Mouse (Mus musculus): Measurements from ENCODE around the gene Enpp3.

Gene Enpp3

DNA sequence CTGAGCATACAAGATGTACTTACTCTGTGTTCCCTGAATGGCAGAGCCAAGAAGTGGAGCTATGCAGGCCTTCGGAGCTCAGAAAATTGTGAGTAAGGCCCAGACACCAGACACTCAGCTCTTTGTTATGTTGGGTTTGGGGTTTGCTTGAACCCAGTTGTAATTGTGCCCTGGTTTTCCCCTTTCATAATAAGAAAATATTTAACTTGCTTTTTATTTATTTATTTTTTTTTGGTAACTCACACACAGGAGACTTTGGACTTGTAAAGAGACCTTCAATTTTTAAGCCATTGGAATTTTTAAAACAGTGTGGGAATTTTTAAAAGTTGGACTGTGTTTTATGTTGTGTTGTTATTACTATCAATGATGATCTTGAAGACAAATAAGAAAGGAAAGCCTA, at the start of gene Enpp3:
TSS of gene Enpp3 (minus strand) at position 148 of the 400 bp plus-strand sequence.
- no peak for DNase-seq

DNA sequence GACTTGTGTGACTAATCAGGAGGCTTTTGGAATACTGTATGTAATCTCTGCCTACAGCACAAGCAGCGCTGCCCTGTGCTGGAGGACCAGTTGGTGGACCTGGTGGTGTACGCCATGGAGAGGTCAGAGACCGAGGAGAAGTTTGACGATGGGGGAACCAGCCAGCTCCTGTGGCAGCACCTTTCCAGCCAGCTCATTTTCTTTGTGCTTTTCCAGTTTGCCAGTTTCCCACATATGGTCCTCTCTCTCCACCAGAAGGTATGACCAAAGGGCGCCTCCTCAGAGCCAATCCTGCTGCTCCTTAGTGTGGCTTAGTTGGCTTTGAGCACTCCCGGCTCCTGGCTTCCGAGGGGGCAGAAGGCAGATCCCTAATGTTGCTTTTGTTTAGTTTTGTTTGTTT, 45.7 kb upstream of the Enpp3 start:
- DNase-seq = no peak

DNA sequence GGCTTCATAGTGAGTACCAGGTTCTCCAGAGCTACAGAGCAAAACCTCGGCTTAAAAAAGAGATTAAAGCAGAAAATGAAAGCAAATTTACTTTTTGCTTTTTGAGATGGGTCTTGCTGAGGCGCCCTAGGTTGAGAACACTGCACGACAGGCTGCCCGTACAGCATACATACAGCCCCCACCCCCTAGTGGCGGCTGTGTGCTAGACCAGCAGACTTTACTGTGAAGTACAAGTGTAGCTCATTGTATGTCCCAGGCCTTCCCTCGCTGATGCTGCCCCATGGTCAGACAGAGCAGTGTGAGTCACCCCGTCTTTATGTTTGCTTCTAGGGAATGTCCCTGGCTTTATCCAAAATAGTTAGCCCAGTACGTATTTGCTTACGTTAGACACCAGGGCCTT, 43.4 kb upstream of the Enpp3 start:
- DNase-seq = no peak

- DNase-seq = no peak
These were observed 31.0 kb upstream of the Enpp3 start for GRCm38 (mm10) chr10:24873624-24874023.

DNA sequence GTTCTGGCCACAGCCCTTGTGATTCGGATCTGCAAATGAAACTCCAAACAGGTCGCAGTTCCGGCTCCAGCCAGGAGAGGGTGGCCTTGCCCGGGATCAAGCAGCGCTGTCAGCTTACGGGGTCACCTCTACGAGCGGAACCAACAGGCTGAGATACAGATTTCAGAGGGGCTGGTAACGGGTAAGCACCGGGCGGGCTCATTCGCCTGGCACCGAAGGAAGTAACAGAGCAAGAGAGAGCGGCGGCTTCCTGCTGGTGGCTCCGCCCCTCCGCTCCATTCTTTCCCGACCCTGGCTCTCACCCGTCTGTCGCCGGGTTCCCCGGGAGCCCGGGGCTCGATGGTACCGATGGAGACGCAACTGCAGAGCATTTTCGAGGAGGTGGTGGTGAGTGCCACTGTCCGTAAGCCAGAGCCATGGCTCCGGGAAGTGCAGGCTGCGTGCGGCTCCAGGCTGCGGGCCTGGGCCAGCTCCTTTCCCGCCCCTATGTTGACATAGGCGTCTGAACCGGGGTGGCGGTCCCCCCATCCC, 27.2 kb upstream of the Enpp3 start, which contains the start of gene Med23:
TSS of gene Med23 (plus strand) at position 227 of the 531 bp plus-strand sequence.
- DNase-seq = peak; percentile 90 to 93

DNA sequence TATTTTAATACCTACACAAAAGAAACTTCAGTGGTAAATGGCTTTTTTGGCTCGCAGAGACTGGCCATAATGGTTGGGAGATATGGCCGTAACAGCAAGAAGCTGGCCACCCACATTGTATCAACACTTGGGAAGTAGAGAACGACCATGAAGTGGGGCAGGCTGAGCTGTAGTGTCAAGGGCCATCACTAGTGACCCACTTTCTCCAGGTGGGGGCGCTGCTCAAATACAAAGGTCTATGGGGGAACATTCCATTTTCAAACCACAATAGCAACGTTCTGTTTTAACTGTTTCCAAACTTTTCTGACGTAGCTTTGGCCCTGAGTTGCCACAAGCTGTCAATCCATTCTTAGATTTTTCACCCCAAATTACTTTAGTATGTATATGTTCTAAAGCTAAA, 21.8 kb upstream of the Enpp3 start:
- no peak for DNase-seq

GRCm38 (mm10) chr10:24863146-24863545, 20.5 kb upstream of the Enpp3 start:
- DNase-seq = no peak

DNA sequence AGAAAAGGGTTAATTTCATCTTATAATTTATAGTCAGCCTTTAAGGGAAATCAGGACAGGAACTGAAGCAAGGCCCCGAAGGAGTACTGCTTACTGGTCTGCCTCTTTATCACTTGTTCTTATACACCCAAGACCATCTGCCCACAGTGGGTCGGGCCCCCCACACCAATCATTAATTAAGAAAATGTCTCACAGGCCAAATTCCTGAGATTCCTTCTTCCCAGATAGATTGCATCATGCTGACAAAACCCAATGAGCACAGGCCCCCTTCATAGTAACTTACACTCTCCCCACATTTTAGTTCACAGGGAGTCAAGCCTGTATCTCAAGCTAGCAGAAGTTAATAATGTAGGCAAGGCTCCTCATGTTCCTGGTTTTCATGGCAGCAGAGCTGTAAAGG, 625 bp downstream of the Enpp3 start:
- no peak for DNase-seq

- DNase-seq = no peak
These were observed 1.8 kb downstream of the Enpp3 start for GRCm38 (mm10) chr10:24840795-24841194.

- no peak for DNase-seq
These were observed 6.1 kb downstream of the Enpp3 start for GRCm38 (mm10) chr10:24836366-24837038.

DNA sequence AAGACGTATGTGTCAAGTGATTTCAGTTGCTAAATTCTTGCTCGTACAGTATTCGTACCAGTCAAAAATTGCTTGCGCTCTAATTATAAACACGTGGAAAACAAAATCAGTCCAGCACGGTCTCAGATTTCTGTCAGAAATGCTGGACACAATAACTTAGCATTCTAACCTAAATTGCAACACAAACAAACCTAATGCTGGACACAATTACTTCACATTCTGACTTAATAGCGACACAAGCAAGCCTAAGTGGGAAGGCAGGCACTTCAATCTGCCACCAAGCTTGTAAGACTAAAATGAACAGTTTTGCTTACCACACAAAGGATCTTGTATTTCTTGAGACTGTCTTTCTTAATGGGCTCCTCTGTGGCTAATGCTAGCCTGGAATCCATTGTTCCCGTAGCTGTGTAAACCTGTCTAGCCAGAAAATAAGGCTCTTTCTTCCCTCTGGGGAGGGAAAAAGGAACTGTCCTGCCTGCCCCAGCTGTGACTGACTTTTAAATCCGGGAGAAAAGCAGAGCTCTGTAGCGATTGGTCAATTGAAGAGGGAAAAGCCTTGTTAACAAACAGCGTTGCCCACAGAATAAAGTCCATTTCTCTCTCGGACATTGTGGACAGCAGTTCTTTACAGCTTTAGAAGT, 6.8 kb downstream of the Enpp3 start:
- DNase-seq = no peak

DNA sequence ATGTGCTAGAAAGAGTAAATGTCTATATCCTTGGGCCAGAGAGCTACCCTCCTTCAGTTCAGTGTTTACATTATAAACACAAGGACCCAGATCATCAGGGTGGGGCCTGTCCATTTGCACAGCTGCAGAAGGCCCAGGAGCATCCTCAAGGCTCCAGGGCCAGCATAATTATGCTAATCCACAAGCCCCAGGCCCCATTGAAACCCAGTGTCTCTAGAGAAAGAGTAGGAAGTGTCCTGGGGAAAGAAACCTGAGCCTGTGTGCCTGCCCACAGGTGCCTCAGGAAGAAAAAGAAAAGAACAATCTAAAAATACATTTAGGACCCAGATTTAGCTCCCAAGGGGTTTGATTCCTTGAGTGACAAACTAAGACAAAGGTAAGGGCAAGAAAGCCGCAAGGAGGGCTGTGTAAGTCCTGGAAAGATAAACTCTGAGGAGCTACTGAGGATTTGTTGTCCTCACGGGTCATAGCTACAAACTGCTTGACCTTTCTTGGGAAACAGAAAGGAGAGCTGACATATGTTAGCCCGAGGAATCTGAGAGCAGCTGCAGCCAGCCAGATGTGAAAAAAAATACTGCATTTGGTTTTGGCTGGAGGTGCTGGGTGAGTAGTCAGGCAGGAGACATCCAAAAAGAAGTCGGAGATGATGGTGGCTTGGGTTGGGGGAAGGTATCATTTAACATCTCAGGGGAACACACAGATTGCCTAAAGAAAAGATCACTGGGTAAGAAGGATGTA, 7.8 kb downstream of the Enpp3 start:
- no peak for DNase-seq

- DNase-seq = no peak
These were observed 10.3 kb downstream of the Enpp3 start for GRCm38 (mm10) chr10:24832306-24832705.

DNA sequence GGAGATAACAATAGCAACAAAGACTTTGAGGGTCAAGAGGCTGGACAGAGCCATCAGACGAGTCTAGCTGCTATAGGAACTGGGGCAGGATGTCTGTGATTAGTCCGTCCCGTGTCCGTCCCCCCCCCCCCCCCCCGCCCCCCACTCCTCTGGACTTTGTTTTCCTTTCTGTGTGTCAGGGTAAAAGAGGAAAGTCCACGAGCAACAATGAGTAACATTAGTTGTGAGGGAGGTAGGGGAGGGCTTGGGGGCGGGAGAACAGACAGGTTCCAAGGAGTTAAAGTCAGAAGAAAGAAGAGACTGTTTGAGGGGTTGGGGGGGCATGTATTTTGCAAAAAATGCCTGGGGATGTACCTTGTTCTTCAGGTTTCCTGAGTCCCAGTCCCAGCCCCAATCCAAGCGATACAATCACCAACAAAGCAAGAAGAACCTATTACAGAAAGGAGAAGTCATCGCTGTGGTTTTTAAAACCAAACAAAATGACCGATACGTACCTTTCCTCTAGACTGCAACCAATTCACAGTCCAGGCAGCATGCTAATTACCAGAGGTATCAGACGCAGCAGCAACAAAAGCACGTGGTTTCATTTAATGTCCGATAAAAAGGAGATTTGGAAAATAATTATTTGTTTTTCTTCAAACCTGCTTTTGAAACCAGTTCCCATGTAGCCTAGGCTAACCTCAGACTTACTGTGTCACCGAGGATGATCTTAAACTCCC, 11.1 kb downstream of the Enpp3 start:
- DNase-seq = no peak

GRCm38 (mm10) chr10:24830448-24830847, 12.2 kb downstream of the Enpp3 start:
- no peak for DNase-seq

- DNase-seq = no peak
These were observed 14.5 kb downstream of the Enpp3 start for GRCm38 (mm10) chr10:24828136-24828535.

- DNase-seq = no peak
These were observed 16.5 kb downstream of the Enpp3 start for GRCm38 (mm10) chr10:24826130-24826529.

DNA sequence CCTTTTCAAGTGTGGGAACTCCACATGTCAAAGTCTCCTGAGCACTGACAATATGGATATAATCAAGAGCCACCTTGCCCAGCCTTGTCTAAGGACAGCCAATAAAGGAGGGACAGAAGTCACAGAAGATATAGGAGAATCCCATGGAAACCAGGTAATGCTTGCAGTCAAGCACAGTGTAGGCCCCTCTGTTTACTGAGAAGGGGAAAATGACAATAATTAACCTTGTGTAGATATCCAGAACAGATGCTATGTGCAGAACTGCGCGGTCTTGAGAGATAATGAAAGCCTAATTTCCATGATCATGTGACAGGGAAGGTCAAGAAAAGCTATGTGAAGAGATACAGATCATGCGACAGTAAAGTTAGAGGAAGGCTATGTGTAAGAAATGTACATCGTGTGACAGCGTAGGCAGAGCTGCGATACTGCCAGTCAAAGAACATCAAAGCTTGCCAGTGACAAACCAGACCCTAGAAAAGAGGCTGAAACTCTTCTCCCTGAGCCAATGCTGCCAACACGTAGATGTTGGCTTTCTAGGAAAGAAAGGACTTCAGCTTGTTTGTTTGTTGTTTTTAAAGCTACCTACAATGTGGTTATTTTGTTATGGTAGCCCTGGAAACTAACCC, 17.1 kb downstream of the Enpp3 start:
- DNase-seq = no peak

- DNase-seq = no peak
These were observed 18.0 kb downstream of the Enpp3 start for GRCm38 (mm10) chr10:24824621-24825020.

DNA sequence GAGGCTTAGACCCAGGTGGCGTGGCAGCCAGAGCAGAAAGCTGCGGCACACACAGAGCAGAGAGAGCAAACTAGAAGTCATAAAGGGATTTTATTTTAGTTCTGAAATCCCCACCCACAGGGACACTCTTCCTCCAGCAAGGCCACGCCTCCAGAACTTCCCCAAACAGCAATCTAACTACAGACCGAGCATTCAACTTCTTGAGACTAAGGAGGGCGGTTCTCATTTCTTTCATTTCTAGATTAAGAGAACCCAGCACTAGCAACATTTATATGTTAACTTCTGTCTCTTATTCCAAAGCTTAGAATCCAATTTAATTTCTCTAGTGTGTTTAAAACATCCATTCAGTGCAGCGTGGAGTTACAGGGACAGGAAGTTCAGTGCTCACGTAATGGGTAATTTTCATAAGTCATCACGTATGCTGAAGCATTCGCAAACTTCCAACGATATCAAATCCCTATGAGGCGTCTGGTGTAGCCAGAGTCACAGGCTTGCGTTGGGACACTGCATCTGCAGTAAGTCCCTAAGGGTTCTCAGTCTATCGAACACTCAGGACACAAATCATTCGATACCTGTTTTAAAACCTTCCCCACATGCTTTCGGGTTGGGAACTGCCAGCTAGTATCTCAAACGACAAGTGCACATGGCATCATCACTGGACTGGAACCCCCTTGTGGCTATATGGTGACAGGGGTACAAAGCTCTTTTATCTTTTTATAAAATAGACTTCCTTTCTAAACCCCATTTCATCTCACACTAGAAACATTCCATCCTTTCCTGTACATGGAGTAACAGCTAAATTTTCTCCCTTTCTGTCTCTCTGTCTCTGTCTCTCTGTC, 18.7 kb downstream of the Enpp3 start:
- DNase-seq = no peak

DNA sequence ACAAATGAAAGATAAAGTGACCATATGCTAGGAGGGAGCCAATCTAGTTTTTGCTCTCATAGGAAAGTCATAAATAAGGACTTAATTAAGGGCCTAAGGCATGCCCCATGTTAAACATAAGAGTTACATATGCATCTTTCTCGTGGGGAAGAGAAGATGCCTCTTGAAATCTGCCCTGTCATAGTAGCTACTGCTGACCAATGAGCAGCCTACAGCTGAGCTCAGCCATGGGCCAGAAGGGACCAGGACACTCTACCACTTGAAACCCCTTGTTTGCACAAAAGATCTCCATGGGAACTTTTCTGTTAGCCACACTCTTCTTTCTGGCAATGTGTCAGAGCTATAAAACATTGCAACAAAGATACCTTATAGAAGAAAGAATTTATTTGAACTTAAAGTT, 19.4 kb downstream of the Enpp3 start:
- DNase-seq = no peak

DNA sequence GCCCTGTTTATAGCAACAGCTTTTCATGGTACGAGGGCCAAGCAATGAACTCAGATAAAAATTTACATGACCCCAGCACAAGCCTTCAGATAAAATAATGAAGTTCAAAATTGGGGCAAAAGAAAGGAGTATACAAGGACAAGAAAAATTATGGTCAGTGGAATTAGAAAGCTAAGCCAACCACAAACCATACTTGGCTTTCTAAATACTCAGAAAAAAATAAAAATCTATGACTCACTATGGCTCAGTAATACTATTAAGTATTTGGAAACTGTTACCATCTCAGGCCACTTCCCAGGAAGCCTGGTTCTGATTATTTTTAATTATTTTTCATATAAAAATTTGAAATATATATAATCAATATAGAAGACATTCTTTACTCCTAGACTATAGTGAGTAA, 19.8 kb downstream of the Enpp3 start:
- DNase-seq = no peak
